In genomic region chr2:19596426-19596825, GRCm38 (mm10) we compare ENCODE assay signal across 35 mouse cellular contexts. TPM values are rescaled to one million over a fixed set of nuclear protein-coding genes. Genes with fewer than 3 reads are reported as not detected.
"Had no signal": no experiment of that assay in that cellular context is flagged by ENCODE, and none has a peak within 500 bp of the region (broad histone marks: within the 10 kb centered on the region; RNA-seq: fewer than 3 reads in every experiment).

No protein-coding gene starts in this region.

- H3K4me2 ChIP-seq: heart, embryonic 13.5 days; heart, embryonic 15.5 days; hindbrain, embryonic 13.5 days; hindbrain, embryonic 15.5 days; limb, embryonic 13.5 days; limb, embryonic 15.5 days; liver, embryonic 12.5 days had no signal

- H3K9me3 ChIP-seq: heart, embryonic 10.5 days; heart, embryonic 13.5 days; heart, embryonic 15.5 days; hindbrain, embryonic 13.5 days; hindbrain, embryonic 15.5 days; limb, embryonic 13.5 days; limb, embryonic 15.5 days; liver, embryonic 12.5 days had no signal

- ATAC-seq: hindbrain, postnatal 0 days; intestine, embryonic 16.5 days; liver, embryonic 12.5 days had no signal

- H3K4me3 ChIP-seq: heart, embryonic 10.5 days; heart, embryonic 13.5 days; heart, embryonic 15.5 days; hindbrain, embryonic 13.5 days; hindbrain, embryonic 15.5 days; layer of hippocampus, adult 2 months; left cerebral cortex, adult 2 months; limb, embryonic 13.5 days; limb, embryonic 15.5 days; liver, embryonic 12.5 days had no signal

- H3K27ac ChIP-seq: heart, embryonic 10.5 days; heart, embryonic 13.5 days; heart, embryonic 15.5 days; hindbrain, embryonic 13.5 days; hindbrain, embryonic 15.5 days; hindbrain, postnatal 0 days; kidney, postnatal 0 days; layer of hippocampus, adult 2 months; limb, embryonic 13.5 days; limb, embryonic 15.5 days; liver, embryonic 12.5 days; liver, embryonic 14.5 days had no signal

- DNase-seq: gastrocnemius, postnatal 14 days; gastrocnemius, postnatal 36 days; heart, adult 18-20 months; heart, postnatal 14 days; heart, postnatal 36 days; left cerebral cortex, postnatal 4 days had no signal

- H3K9ac ChIP-seq: heart, embryonic 13.5 days; heart, embryonic 15.5 days; hindbrain, embryonic 13.5 days; hindbrain, embryonic 15.5 days; limb, embryonic 13.5 days; limb, embryonic 15.5 days; liver, embryonic 12.5 days; liver, embryonic 14.5 days had no signal

- H3K27me3 ChIP-seq: heart, embryonic 13.5 days; heart, embryonic 15.5 days; hindbrain, embryonic 13.5 days; hindbrain, embryonic 15.5 days; limb, embryonic 13.5 days; limb, embryonic 15.5 days; liver, embryonic 12.5 days had no signal

- H3K4me1 ChIP-seq: heart, embryonic 10.5 days; hindbrain, embryonic 13.5 days; hindbrain, embryonic 15.5 days; limb, embryonic 13.5 days; limb, embryonic 15.5 days; liver, embryonic 12.5 days had no signal

- H3K36me3 ChIP-seq: heart, embryonic 10.5 days; heart, embryonic 13.5 days; heart, embryonic 15.5 days; hindbrain, embryonic 13.5 days; hindbrain, embryonic 15.5 days; limb, embryonic 13.5 days; limb, embryonic 15.5 days; liver, embryonic 12.5 days had no signal

RNA-seq across cellular contexts. Expression of gene 4921504E06Rik, which starts 42.7 kb away (rescaled TPM):
- total RNA-seq: gastrocnemius, adult 18-20 months; gastrocnemius, adult 8-10 months; gastrocnemius, postnatal 14 days; gastrocnemius, postnatal 36 days; heart, adult 18-20 months; heart, adult 8-10 months; heart, postnatal 14 days; heart, postnatal 36 days; hematopoietic stem cell, adult 5-6 weeks; hindbrain, postnatal 0 days; layer of hippocampus, adult 2 months; layer of hippocampus, postnatal 10 days; layer of hippocampus, postnatal 25 days; left cerebral cortex, adult 2 months; left cerebral cortex, postnatal 25 days; left cerebral cortex, postnatal 4 days; liver, adult 2 months had no signal
- polyA plus RNA-seq: gonadal fat pad, adult 2 months; heart, embryonic 10.5 days; heart, embryonic 13.5 days; heart, embryonic 15.5 days; heart, postnatal 0 days; intestine, embryonic 16.5 days; kidney, adult 2 months; kidney, embryonic 14.5 days; kidney, postnatal 0 days; large intestine, adult 2 months; limb, embryonic 11.5 days; limb, embryonic 13.5 days; limb, embryonic 15.5 days; liver, adult 2 months; liver, embryonic 12.5 days; liver, embryonic 14.5 days; liver, embryonic 16.5 days had no signal
